Mouse (Mus musculus) lung, adult 2 months (tissue): ENCODE results near the gene Prss56.

Experiments
- CTCF ChIP-seq: fragments of 200-500 bp; IDR thresholded peaks from 2 replicates; pipeline ENCODE4 v1.5.1; 2011; ENCODE audit warnings: mild to moderate bottlenecking, low read length, control low read depth; ENCODE audit not compliant: insufficient read depth
- POLR2A ChIP-seq: fragments of 200-500 bp; IDR thresholded peaks from 2 replicates; pipeline ENCODE4 v1.6.1; 2011; ENCODE audit warnings: low read depth, mild to moderate bottlenecking, control low read depth, low read length, borderline replicate concordance; ENCODE audit errors: extremely low read depth

GRCm38 (mm10) chr1:87183013-87183412 is at the start of gene Prss56:
- TF ChIP-seq CTCF (no peak), POLR2A (no peak)
